Mouse (Mus musculus): ENCODE measurements around the gene Rab8a.
"Not testable (repeated sequence)": the region's sequence is repeated elsewhere in the genome, so short reads cannot be mapped to it uniquely, and the experiment has no call there.

The Rab8a gene

GRCm38 (mm10) chr8:72160707-72161697 is at the start of gene Rab8a:
Rab8a (plus strand) TSS chr8:72161200.
- DNase-seq: peak; percentile 100

- no peak for DNase-seq
Observed at GRCm38 (mm10) chr8:72112486-72112885, 48.5 kb upstream of the Rab8a start.

DNA sequence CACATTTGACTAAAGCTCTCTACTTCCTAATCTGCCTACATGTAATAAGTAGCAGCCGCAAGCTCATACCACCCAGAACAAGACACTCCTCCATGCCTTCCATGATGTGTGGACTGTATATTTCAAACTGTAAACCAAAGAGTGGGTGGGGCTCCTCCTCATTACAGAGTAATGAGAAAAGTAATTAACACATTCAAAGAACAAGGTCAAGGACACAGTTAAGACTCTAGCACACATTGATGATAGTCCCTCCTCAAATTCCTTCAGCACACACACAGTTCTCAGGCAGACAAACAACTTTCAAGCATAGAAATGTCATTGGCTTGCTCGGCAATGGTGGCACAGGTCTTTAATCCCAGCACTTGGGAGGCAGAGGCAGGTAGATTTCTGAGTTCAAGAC is 45.8 kb upstream of the Rab8a start:
- DNase-seq: no peak

DNA sequence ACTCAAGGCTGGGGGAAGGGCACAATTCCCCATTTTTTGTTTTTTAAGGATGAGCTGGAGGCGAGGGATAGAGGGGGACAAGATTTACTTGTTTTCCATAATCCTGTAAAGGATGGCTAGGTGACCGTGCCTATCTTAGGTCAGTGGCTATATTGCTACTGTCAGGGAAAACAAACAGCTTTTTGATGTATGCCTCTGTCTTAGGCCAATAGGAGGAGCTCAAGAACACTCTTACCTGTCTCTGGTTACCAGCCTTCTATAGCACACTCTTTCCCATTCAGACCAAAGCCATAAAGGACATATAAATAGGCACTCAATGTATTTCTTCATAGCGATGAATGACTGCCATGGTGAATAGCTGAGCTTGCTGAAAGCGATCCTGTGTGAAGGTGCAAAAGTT is 42.4 kb upstream of the Rab8a start:
- no peak for DNase-seq

DNA sequence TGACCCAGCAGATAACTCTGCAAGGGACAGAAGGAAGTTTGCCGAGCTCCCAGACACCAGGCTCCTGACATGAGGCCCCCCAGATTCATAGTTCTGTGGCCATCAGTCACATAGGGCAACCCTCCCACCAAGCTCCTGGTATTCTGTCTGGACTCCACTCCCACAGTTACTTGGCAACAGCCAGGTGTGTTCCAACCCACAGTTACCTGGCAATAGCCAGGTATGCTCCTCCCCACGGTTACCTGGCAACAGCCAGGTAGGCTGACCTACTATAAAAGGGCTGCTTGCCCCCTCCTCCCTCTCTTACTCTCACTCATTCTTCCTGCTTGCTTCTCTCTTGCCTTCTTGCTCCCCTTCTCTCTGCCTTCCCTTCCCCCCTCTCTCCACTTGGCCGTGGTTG is 39.5 kb upstream of the Rab8a start:
- not testable (repeated sequence) for DNase-seq

DNA sequence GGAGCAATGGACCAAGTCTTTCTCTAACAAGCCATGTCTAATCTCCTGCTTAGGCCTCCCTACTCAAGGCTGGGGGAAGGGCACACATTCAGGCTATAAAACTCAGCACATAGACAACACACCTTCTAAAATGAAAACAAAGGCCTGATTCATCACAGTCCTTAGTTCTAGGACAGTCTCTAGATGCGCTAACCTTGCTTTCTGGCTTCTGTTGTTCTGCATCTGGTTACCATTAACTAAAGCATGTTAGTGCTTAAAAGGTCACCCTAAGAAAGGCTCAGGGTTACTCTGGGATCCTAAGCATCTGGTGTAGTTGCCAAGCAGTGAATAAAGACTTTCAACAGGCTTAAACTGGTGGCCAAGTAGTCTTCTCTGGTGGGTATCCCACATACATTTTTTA is 39.0 kb upstream of the Rab8a start:
- no peak for DNase-seq

- no peak for DNase-seq
Observed at GRCm38 (mm10) chr8:72127834-72128233, 33.2 kb upstream of the Rab8a start.

DNA sequence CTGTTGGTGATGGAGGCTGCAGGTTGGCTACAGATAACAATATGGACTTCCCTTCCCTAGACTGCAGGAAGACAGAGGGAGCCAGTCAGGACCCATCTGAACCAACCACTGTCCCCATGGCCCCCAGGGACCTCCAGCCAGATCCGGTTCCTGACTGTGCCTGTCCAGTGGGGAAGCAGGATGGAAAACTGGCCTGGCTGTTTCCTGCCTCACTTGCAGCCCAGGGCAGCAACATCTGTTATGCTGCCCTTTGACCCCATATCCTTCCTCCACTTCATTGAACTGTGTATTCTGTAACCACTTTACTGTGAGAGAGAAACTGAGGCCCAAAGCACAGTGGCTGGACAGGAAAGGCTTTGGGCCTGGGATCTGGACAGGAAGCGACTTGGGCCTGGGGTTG is 29.7 kb upstream of the Rab8a start:
- DNase-seq: no peak

DNA sequence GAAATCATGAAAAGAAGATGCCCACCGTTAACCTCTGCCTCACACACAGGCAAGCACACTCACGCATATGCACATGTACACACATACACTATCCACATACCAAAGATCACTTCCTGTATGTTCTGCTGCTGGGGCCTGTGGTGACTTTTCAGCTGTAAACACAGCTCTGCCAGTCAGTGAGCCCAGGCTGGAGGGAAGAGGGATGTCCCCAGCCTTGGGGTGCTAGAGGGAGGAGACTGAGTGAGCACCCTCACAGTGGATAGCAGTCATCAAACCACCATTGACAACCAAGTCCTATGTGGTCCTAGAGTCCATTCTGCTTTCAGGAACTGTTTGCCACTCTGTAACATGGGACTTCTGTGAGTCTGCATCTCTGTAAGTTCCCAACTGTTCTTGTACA is 29.1 kb upstream of the Rab8a start:
- no peak for DNase-seq

DNA sequence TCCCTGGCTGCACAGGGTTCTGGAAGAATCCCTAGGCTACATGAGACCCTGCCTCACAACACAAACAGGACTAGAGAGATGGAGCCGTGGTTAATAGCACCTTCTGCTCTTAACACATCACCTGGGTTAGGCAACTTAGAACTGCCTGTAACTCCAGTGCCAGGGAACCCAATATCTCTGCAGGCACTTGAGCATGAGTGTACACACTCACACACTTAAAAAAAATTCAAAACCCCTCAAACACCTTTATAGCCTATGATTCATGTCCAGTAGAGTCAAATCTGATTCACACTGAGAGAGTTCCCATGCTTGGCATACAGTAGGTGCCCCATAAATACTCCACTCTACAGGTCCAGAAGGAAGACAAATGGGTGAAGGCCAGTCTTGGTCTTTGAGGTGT is 28.6 kb upstream of the Rab8a start:
- DNase-seq: no peak

GRCm38 (mm10) chr8:72132891-72133290 is 28.1 kb upstream of the Rab8a start:
- DNase-seq: no peak

DNA sequence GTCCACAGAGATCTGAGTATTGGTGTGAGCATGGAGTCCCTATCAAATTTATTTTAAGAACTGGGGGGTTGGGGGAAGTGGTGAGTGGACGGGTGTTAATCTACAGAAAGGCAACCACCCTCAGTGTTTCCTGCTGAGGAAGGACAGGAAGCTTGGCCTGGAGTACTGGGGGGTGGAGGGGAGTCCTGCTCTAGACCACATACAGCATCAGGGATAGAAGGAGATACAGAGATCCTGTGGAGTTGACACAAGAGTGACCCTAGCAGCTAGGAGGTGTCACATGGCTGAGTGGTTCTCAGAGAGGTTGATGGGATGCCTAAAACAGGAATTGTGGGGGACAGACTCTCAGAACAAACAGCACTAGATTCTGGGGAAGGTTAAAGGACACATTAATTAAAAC is 27.5 kb upstream of the Rab8a start:
- no peak for DNase-seq

GRCm38 (mm10) chr8:72134756-72135445 is 26.1 kb upstream of the Rab8a start, which contains the start of gene Tpm4:
Tpm4 (plus strand) TSS chr8:72134975.
- peak; percentile 42 for DNase-seq

DNA sequence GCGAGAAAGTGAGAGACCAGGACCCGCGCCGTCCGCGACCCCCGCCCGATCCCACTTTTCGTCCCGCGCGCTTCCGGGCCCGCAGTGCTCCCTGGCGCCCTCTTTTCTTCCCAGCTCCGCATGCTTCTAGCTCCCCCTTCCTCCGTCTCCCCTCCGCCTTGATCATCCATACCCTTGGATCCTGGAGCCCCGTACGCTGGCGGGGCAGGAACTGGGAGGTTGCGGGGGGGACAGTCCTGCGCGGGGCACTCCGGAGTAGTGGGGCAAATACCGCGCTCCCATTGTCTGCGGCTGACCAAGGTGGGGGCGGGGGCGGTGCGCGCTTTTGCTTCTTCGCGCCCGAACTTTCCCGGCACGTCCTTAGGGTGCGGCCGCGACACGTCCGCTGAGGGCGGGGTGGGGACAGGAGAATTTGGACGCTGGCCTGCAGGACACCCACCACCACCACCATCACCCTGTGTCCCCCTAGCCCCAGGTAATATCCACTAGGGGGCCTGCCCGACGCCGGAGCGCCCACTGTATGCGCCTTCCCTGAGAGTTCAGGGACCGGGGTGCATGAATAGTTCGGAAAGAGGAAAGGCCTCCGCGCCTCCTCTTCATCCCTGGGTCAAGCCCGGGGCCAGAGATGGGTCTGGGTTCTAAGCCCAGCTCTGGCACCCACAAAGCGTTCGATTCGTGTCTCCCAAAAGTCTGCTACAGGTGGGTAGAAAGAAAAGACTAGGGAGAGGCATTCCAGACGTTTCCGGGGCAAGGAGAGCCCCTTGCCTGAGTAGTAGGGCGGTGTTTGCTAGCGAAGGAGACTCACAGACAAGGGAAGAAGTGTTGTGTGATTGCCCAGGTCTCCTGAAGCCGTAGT is 25.3 kb upstream of the Rab8a start:
- DNase-seq: no peak

GRCm38 (mm10) chr8:72136302-72136978 is 24.6 kb upstream of the Rab8a start:
- DNase-seq: peak; percentile 18

DNA sequence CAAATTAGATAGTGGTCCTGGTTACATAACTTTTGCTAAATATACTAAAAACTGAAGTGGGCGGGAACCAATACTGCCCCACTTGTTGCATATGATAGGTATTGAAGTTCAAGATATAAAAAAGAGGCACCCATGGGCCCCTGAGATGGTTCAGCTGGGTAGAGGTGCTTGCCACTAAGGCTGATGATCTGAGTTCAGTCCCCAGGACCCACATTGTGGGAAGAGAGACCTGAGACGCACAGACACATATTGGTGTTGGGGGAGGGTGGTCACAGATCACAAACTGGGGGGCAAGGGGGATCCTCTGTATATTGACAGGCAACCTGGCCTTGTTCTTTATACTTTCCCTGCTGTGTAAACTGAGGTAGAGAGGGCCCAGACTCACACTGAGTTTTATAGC is 23.6 kb upstream of the Rab8a start:
- no peak for DNase-seq

DNA sequence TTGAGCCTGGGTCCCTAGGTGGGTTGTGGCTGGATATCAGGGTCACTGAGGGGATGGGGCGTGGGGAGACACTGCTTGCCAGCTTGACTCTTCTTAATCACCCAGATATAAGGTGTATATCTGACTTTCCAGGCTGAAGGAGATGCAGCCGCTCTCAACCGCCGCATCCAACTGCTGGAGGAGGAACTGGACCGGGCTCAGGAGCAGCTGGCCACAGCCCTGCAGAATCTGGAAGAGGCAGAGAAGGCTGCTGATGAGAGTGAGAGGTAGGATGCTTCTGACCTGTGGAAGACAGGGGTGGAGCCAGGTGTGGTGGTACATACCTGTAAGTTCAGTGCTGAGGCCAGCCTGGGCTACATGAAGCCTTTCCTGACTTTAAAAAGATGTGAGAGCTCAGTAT is 22.5 kb upstream of the Rab8a start:
- DNase-seq: no peak

DNA sequence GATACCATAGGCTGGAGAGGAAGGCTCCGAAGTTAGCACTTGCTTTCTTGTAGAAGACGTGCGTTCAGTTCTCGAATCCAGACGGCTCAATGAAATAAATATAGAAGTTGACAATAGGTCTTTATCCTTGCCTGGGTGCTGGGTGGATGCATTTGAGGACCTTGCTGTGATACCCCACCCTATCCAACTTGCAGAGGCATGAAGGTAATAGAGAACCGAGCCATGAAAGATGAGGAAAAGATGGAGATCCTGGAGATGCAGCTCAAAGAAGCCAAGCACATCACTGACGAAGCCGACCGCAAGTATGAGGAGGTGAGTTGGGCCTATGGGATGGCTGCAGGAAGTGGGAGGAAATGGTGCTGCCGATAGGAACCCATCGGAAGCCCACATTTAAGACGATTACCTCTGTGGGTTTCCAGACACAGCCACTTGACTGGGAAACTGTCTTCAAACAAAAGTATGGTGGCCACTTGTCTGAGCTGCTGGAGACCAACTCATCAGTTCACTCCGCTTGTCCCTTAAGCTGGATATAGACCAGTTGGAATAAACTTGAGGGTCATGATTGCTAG is 17.7 kb upstream of the Rab8a start:
- DNase-seq: no peak

DNA sequence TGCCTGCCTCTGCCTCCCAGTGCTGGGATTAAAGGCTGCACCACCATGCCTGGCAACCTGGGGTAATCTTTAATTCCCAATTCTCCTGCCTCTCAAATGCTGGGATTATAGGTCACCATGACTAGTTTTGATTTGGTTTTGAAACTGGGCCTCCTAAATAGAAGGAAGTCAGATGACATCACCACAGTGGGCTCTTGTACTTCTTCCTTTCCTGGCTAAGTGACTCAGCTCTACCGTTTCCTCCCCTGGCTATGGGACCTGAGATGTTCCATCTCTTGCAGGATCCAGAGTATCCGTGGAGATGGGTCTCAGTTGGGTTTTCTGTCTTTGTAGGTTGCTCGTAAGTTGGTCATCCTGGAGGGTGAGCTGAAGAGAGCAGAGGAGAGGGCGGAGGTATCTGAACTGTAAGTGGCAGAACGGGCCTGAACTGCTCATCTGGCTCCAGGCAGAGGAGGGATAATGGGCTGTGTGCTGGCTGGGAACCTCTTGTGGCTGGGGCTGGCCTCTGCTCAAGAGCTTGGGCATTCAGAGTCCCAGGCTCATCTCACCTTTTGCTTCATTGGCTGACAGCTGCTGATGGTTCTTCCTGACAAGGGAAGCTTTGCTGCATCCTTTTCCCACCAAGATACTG is 16.5 kb upstream of the Rab8a start:
- DNase-seq: no peak

DNA sequence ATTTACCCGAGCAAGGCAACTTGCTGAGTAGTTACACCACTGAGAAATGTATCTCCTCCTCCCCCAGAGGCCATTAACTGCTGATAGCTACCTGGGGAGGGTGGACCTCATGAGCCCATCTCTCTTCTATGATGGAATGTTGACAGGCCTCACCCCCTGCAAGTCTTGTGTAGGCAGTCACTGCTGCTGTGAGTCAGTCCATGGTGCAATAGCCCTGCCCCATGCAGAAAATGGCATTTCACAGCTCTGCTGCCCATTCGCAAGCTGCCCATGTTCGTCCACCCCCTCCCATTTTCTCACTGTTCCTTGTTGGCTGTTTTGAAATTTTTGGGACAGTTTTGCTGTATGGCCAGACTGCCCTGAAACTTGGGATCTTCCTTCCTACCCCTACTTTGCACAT is 15.5 kb upstream of the Rab8a start:
- no peak for DNase-seq

- no peak for DNase-seq
Observed at GRCm38 (mm10) chr8:72146056-72146455, 14.9 kb upstream of the Rab8a start.

DNA sequence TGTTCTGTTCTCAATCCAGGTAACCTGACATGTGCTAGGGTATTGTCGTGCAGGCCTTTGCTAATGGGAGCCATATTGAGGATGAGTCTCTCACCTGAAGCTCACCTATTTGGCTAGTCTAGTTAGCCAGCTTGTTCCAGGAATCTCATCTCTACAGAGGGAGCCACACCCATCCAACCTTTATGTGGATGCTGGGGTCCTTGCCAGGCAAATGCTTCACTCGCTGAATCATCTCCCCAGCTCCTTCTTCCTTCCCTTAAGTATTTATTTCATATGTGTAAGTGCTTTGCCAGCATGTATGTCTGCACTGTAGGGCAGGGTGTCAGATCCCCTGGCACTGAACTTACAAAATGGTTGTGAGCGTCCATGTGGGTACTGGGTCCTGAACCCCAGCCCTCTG is 14.4 kb upstream of the Rab8a start:
- peak; percentile 17 for DNase-seq
